Mouse (Mus musculus): ENCODE results near the gene Prkce.
A peak's percentile ranks its signal among the peaks of the same experiment; 100 is the strongest.

Prkce gene

DNA sequence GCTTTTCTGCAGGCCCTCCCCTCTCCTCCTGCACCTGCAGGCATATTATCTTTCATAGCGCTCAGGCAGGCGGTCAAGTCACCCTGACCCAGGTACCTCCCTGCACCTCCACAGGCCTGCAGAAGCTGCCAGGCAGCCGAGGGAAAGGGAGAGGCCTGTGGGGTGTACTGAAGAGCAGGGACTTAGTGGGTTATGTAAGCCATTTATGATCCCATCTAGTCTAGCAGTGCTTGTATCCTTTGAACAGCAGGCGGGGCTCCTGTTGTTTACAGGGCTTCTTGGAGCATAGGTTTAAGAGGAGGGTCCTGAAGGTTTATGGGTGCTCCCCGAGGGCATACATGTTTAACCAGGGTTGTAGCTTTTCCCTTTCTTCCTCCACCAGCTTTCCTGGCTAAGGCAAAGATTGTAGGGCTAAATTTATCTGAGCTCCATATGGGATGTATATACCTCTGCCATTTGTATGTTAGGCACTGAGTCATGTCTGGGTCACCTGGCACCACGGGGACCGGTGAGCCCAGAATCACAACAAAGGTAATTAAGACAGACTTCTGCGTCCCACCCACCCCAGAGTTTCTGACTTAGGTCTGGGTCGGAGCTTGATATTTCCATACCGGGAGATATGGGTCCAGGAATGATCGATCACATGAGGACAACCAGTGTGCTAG, 96.5 kb downstream of the Prkce start:
- no peak for DNase-seq

DNA sequence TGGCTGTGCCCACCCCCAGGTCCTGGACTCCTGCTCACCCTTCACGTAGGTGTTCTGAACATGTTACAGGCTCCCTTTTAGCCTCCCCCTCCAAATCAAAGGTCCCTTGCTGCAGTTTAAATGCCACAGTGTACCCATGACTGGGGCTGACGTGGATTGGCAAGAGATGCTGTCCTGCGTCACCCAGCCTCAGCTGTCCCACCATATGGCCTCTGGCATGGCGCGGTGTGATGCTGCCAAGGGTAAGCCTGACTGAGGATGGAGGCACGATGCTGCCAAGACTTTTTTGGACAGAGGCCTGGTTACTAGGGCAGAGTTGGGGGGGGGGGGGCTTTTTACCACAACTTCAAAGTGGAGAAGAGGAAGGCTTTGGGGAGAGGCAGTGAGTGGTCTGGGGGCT, 98.5 kb downstream of the Prkce start:
- DNase-seq, result no peak

DNA sequence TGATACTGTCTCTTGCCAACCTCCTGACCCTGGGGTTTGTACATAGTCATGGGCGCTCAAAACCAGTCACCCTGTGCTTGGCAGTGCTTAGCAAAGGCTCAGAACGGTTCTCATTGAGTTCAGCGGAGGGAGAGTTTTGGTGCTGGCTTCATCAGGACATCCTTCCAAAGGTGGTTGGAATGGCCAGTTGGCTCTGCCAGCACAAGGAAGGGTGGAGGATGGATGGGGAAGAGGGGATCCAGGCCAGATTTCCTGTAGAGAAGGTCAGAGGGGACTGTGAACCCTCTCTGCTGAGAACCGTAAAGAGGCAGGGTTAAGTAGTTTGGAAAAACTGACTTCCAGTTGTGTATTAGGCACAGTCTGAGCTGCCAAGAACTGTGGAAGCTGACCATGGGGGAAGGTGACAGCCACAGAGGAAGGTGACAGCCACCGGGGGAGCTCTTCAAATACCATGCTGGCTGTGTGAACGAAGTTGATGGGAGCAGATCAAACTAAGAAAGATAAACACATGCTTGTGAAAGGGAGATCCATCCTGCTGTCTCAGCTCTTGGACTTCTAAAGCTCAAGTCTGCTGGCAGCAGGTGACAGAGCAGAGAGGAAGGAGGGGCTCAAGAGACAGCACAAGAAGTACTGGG, 99.7 kb downstream of the Prkce start:
- DNase-seq, result no peak

DNA sequence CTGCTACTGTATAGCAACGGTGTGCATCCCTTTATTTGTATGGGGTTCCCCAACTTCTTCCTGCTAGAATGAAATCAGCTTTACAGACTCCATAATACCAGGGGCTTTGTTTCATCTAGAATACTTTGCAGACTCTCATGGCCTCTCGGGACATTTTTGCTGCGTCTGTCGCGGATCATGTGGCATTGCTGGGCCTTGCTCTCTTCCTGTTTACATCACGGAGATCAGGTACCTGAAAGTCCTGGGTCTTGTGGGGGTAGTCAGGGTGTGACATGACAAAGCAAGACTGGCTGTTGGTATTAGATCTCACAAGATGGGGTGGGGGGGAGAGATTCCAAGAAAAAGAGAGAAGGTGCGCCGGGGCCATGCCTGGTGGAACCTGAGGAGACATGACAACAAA, 102.1 kb downstream of the Prkce start:
- no peak for DNase-seq

DNA sequence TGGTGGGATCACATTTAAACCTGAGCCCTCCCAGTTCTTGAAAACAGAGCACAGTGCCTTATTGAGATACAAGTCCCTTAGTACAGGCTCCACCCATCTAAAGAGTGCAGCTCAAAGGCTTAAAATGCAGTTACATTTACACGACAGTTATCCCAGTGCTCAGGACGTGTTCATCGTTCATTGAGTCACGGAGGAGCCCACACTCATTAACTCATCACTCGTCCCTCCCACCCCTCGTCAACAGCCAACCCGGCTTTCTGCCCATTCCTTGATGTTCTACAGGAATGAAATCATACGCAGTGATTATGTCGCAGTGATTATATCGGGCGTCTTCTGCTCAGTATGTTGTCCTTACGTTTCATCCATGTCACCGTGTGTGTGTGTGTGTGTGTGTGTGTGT, 102.9 kb downstream of the Prkce start:
- no peak for DNase-seq

DNA sequence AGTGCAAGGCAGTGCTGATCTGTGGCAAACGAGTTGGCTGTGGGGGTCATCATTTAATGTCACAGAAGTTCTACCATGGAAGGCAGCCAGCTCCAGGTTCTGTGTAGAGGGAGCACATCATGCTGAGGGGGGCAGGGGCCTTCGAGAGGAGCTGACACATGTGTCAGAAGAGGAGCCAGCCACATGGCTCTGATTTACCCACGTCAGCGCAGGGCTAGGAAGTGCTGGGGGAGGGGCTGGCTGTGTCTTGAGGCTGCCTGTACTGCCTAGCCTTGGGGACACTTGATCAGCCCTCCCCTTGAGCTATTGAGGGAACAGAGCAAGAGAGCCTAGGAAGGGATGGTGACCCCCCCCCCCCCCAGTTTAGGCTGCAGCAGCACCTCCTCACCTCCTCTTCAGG, 103.7 kb downstream of the Prkce start:
- DNase-seq, result no peak

DNA sequence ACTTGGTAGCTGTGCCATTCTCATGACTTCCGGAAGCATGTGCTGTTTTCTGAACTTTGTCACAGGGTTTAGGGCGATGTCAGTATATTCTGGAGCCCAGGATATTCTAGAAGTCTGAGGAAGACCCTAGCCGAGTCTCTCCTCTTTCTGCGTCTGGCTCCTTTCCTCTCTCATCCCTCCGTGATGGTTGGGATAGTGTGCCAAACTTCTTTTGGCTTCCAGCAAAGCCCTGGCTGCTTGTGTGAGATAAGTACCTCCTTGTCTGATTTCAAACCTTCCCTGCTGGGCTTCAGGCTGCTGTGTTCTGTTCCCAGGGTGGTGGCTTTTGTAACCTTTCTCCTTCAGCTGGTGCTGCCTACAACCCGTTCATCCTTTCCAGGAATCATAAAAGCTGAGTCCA, 105.4 kb downstream of the Prkce start:
- no peak for DNase-seq

DNA sequence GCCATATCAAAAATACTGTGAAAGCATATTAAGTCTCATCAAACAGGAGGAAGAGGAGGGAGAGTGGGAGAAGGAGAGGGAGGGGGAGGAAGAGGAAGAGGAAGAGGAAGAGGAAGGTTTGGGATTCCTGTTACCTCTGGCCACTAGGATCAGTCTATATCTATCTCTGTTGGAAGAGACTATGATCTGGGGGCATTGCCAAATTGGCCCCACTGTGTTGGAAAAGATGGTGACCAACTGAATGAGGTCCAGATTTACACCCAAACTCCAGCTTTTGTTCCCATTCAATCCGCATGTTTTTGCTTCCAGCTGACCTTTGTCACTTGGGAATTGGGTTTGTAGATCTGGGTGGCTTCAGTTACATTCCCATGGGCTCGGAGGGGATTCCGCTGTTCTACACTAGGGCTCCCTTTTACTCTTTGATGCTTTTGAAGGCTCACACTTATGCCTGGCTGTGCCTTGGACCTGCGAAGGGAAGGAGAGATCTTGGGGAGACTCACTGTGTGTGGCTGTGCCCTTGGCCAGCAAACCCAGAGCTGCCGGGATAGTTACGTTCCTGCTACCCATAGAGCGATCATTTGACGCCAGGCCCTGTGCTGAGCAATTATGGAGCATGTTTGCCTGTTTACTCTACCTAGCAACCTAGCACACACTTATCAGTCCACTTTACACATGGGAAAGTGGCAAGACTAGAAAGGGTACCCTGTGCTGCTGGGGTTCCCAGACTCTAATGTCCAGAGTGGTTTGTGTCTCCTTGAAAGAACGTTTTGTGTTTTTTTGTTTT, 106.2 kb downstream of the Prkce start:
- no peak for DNase-seq

DNA sequence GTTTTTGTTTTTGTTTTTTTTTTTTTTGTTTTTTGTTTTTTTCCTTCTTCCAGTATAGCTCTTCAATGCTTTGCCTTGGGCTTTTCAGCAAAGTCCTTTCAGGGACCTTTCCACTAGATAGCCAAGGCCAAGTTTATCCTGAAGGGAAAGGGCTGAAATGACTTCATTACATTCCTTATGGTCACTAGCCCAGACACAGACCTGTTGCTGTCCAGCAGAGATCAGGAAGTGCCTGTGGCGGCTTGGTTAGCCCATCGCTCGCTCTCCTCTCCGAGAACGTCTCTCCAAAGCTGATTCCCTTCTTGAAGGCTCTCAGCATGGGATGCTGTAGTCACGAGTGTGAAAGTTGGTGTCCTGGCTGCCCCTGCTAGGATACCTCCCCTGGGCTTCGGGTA, 106.8 kb downstream of the Prkce start:
- no peak for DNase-seq

DNA sequence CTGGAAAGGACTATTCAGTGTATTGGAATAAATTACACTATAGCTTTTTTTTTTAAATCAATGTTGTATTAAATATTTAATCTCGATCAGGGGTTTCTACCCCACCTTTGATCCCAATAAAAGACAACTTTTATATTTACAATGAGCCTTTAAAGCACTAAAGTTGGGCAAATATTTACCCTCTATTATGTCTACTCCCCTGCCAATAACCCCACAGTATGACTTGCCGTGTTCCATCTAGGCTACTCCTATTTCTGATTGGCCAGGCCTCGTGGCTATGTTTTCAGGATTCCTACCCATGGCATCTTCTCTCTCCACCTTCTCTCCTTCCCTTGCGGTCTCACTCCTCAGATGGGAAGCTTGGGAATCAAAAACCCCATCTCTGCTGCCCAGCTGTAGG, 108.8 kb downstream of the Prkce start:
- DNase-seq, result no peak

DNA sequence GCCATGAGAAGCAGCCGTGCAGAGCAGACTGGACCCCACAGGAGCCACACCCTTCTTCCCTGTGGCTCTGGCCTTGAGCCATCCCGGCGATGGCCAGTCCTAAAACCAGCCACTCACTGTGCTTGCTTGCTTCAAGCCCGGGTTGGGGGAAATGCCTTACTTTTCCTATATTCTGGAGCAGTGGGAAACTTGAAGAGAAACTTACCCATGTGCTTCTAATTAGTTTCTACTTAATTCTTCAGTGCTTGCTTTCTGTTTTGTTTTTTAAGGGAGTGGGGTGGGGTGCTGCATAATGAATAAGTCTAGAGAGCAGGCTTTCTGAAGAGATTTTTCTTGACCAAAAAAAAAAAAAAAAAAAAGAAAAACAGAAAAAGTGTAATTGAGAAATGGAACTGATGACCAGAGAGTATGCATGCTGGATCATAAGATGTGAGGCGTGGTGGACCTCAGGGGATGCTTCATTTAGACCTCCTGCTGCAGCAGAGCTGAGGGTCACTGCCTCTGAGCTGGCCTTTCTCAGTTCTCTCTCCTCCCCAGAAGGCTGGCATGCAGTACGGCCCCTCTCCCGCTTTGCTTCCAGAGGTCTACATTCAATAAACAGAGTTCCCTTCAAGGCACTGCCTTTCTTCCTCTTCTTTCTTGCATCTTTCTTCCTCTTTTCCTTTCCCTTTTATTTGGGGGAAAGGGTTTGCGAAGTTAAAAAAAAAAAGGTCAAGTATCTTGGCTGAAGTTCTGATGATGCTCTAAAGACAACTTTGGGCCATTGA, 109.6 kb downstream of the Prkce start:
- no peak for DNase-seq

DNA sequence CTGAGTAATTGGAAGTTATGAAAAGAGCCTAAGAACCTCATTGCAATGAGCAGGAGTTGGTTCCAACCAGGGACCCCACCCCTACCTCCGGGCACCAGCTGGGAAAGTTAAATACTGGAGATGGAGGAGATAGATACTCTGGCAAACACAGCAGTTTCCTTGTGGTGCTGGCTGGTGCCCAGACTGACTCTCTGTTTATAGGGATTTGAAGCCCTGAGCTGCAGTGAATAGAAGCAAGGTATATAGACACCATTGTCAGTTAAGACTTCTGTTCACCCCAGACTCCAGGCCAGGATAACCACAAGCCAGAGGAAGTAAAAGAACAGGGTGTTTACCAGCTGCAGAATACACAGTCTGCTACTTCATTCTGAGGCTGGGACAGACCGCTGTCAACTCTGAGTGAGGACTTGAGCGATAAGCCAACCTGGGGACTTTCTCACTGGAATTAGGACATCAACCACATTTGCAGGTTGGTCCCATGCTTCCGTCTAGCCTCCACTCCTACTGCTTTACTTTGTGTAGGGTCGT, 110.5 kb downstream of the Prkce start:
- DNase-seq, result no peak

DNA sequence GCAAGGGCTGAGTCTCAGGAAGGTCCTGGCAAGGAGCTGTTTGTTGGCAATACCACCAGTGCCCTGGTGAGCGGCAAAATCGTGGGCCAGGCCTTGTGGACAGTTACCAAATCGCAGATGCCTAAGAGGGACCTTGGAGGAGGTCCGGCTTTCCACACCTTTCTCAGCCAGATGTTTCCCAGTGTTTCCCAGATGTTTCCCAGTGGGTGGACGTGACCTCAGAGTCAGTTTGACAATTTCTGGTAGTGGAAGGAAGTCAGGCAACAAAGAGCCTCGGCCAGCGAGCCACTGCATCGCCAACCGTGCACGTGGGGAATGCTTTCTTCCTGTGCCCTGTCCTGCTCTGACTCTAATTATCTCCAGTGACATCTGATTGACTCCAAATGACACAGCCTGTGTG, 112.2 kb downstream of the Prkce start:
- no peak for DNase-seq

DNA sequence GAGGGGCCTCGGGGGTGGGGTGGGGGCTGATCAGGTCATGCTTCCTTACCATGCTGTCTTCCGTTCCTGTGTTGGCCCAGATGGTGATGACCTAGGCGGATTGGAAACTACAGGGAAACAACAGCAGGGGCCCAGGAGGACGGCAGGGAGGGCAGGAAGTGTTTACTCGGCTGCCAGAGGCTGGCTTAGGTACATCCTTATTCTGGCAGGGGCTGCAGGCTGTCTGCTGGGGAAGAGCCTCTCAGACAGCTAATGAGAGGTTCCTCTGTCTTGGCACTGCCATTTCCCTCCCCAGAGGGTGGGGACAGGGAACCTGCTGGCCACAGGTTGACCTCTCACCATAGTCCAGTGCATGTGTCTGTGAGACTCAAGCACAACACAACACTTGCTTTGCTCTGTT, 116.2 kb downstream of the Prkce start:
- peak in 1 of 2 experiments; percentile 36 for DNase-seq

DNA sequence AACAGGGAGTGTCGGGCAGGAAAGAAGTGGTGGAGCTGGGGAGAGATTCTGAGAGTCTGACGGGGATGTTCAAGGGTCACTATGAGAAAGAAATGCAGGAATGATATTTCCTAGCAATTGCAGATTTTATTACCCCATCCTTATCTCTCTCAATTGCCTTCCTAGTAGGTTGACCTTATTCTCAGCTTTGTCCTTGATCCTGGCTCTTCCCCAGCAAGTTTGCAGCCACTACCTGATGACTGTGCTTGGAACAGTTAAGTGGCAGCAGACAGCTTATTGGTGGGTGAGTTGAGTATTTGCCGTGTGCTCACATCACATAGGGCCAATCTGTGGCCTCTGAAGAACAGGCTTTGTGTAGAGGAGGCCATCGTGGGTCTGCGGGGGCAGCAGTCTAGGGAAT, 117.5 kb downstream of the Prkce start:
- no peak for DNase-seq

DNA sequence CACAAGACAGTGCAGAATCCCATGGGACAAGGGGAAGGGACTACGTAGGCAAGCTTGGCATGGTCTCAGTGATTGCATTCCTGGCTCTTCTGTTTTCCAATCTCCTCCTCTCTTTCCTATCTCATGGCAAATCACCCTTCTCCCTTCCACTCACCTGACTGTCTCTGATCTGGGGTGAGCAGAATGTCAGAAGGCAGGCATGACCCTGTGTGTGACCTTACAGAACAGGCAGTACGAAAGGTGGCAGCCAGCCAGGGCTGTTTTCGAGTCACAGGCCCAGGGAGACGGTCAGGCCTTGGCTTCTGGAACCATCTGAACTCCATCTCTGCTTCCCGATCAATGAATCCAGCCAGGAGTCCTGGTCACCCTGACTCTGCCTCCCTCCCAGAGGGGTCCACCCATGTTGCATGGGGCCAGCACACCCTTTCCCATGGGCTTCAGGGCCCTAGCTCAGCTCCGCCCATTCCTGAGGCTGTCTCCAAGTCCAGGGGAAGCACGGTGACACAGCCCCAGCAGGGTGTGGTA, 119.2 kb downstream of the Prkce start:
- peak; percentile 72 to 77 for DNase-seq

DNA sequence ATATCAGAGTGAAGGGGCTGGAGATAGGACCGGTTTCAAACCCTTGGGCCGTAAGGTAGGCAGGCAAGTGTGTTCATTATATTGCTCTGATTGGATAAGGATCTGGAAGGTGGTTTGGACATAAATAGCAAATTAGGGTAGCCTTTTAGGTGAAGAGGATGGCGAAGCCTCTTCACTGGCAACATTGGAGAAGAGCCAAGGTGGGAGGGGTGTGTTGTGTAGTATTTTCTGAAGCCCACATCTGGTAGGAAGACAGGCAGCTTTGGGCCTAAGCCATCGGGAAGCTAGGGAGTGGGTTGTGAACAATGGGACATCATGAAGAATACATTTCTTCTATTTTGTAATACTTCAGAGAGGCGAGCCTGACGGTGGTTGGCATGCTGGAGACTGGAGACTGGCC, 125.1 kb downstream of the Prkce start:
- DNase-seq, result no peak

DNA sequence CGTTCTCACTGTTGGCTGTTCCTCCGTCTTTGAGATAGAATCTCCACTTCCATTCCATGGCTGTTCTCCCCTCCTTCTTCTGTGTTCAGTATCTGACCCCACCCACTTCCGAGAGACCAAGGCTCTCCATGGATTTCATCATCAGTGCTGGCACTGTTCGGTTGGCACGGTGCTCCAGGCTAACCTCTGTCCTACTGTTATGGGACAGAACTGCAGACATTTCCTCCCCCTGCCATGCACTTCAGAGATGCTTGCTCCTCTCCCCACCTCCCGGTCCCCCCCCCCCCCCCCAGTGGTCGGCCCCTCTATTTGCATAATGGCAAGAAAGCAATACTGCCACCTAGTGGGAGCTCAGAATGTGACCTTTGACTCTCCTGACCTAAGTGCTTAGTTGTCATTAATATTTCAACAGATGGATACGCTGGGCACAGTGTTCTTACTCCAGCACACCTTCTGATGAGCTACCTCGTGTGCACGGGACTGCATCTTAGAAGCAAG, 125.7 kb downstream of the Prkce start:
- DNase-seq, result peak; percentile 67 to 79

DNA sequence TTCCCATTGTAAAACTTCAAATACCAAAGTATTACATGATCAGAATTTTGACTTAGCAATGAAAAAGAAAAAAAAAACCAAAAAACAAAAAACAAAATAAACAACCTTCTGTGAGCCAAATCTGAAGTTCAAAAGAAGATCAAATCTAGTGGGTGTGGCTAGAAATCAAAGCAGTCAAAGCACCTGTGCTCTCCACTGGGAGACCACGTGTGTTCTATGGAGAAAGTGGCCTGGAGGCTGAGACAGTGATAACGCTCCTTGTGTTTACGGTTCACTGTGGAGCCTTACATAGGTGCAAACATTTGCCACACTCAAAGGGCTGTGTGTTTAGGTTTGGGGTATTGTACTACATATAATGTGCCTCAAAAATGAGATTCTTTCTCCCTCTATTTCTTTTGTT, 132.0 kb downstream of the Prkce start:
- no peak for DNase-seq

DNA sequence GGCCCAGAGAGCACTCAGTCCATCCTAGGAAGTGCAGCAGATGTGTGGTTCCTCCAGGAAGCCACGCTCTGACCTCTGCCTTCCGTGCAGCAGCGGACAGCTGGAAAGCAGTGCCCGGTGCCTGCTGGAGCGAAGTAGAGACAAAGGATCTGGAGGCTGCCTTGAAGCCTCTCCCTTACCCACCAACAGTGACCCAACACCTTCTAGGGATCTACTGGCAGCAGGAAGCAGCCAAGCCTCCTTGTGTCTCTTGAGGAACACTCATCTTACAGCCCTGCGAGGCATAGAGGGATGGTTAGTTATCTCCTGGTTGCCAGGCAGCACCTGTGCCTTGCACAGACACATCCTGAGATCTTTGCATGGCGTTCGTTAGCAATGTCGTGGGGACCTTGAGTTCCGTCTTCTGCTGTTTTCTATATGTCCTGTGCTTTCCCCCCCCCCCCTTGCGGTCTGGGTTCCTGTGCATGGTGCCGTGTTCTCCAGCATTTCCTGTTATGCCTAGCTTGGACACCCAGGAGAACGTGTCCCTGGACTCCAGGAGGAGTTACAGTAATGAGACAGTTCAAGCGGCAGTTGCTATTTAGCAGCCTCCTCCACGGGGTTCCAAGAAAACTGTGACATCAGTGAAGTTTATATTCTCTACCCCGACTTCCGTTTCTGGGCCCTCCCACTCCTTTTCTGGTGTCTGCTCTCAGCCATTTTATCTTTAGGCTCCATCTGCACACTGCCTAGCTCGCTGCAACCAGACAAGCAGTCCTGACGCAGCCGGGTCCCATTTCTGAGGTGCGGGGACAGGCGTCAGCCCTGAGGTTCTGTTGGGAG, 133.4 kb downstream of the Prkce start:
- no peak for DNase-seq

DNA sequence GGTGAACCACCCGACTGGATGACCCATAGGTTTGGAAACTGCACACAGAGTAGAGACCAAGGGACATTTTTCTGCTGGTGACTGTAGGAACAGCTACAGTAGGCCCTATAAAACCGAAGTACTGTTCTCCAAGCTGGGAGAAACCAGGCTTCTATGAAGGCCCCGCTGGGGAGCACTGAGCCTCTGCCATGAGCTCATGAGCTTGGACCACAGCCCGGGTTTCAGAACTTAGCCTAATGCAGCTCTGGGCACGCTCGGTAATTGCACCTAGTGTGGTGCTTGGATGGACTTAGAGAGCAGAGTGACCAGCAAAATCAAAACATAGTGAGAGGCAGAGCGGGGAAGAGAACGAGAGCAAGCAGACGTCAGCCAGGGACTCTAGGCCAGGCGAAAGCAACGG, 134.7 kb downstream of the Prkce start:
- no peak for DNase-seq

DNA sequence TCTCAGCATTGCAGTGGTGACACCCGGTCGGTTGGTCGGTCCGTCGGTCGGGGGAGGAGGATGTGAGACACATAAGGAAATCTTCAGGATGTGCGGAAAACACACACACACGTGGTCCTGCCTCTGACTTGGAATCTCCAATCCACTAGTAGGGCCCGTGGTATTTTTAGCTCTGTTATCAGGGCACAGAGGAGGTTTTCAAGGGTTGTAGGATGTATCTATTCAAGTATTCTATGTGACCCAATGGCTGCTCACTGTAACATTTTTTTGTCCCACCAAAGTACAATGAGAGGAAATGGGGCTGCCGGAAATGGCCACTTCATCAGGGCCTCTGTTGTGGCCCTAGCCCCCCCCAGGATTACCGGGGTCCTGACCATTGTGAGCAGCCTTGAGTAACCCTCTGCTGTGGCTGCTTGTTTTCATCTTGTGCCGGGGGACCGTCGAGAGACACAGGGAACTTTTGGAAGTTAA, 135.3 kb downstream of the Prkce start:
- peak in 1 of 2 experiments; percentile 35 for DNase-seq

Measured in kidney, adult 8-10 months (tissue).